Mouse (Mus musculus) kidney, adult 18-20 months (tissue): Measurements from ENCODE around the gene Gns.
A peak's percentile ranks its signal among the peaks of the same experiment; 100 is the strongest.

Experiments
- DNase-seq: peaks from one replicate; pipeline ENCODE4 v3.0.0; 2021

Gns gene

GRCm38 (mm10) chr10:121432041-121432634, 67.2 kb downstream of the Gns start:
- DNase-seq, result no peak

GRCm38 (mm10) chr10:121432635-121433280, 67.9 kb downstream of the Gns start:
- no peak for DNase-seq

- DNase-seq, result no peak
Measured at GRCm38 (mm10) chr10:121434441-121435103, 69.7 kb downstream of the Gns start.

GRCm38 (mm10) chr10:121435546-121436257, 70.8 kb downstream of the Gns start:
- peak; percentile 60 for DNase-seq

- DNase-seq, result no peak
Measured at GRCm38 (mm10) chr10:121436258-121436645, 71.4 kb downstream of the Gns start.

- DNase-seq, result no peak
Measured at GRCm38 (mm10) chr10:121436693-121437092, 71.8 kb downstream of the Gns start.

GRCm38 (mm10) chr10:121438109-121438508, 73.2 kb downstream of the Gns start:
- DNase-seq, result no peak

GRCm38 (mm10) chr10:121439310-121439731, 74.4 kb downstream of the Gns start:
- DNase-seq, result no peak

GRCm38 (mm10) chr10:121443791-121444190, 78.9 kb downstream of the Gns start:
- DNase-seq, result no peak

- no peak for DNase-seq
Measured at GRCm38 (mm10) chr10:121444198-121444597, 79.3 kb downstream of the Gns start.

- no peak for DNase-seq
Measured at GRCm38 (mm10) chr10:121445808-121446207, 80.9 kb downstream of the Gns start.
